Mouse (Mus musculus) intestine, embryonic 16.5 days (tissue): ENCODE measurements at regions not wholly inside any gene's neighbourhood (a gene's known extent, or its start where the extent isn't known, plus 50 kb on each side); places are given as distances from the start of the nearest gene placed in this dataset.
"Not testable (repeated sequence)": the region's sequence is repeated elsewhere in the genome, so short reads cannot be mapped to it uniquely, and the experiment has no call there.

ENCODE experiments used
- ATAC-seq: fragments of 200-750 bp; cut with Nextera tagmentation; 2 replicates; pipeline ENCODE4 v1.8.0; 2017; ENCODE audit warnings: moderate TSS enrichment, moderate library complexity
- H3K27ac ChIP-seq: fragments of 300-500 bp; sonication (generic); 2 replicates; pipeline ENCODE4 v1.5.1; 2014; ENCODE audit warnings: mild to moderate bottlenecking, low read length
- H3K27me3 ChIP-seq: fragments of 300-500 bp; sonication (generic); replicated peaks from 2 replicates; pipeline ENCODE4 v1.6.1; 2014; ENCODE audit warnings: low read length, control low read depth, mixed read lengths; ENCODE audit not compliant: control insufficient read depth, insufficient read depth
- H3K36me3 ChIP-seq: fragments of 300-500 bp; sonication (generic); 2 replicates; pipeline ENCODE4 v1.6.1; 2014; ENCODE audit warnings: low read length, control low read depth; ENCODE audit not compliant: control insufficient read depth, insufficient read depth
- H3K4me1 ChIP-seq: fragments of 300-500 bp; sonication (generic); 2 replicates; pipeline ENCODE4 v1.6.1; 2014; ENCODE audit warnings: low read length, control low read depth, mixed read lengths; ENCODE audit not compliant: control insufficient read depth, insufficient read depth
- H3K4me2 ChIP-seq: fragments of 300-500 bp; sonication (generic); 2 replicates; pipeline ENCODE4 v1.6.1; 2014; ENCODE audit warnings: low read depth, low read length, control low read depth
- H3K4me3 ChIP-seq: fragments of 300-500 bp; sonication (generic); 2 replicates; pipeline ENCODE4 v1.5.1; 2014; ENCODE audit warnings: mild to moderate bottlenecking, low read length
- H3K9ac ChIP-seq: fragments of 300-500 bp; sonication (generic); 2 replicates; pipeline ENCODE4 v1.6.1; 2014; ENCODE audit warnings: low read depth, low read length
- H3K9me3 ChIP-seq: fragments of 300-500 bp; sonication (generic); 2 replicates; pipeline ENCODE4 v1.6.1; 2016; ENCODE audit warnings: low read length, control low read depth; ENCODE audit not compliant: control insufficient read depth
- whole genome bisulfite sequencing: fragments of 180-500 bp; shearing (Covaris S2); extraction: QIAGEN DNeasy Blood & Tissue Kit; methylation state at CpG from one replicate; pipeline ENCODE4 v1.1.7; 2014; 5-methylcytosine and 5-hydroxymethylcytosine counted together

DNA sequence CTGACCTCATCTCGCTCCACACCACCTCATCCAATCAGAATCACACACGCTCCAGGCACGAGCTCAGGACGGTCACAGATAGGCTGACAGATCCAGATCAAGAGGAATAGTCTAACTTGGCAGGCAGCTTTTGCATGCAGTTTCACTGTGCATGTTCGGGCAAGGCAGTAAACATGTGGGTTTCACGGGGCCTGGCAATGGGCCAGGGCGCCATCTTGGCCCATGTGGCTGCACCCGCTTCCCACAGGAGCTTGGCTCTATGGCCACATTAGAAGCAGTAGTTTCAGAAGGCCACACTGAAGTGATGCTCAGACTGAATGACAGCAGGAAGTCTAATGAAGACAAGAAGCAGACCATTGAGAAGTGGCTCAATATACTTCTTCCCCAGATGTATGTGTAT lies 302.6 kb upstream of the Klhl29 start:
- H3K27ac ChIP-seq, H3K36me3 ChIP-seq, H3K4me2 ChIP-seq, ATAC-seq, H3K9me3 ChIP-seq, H3K27me3 ChIP-seq, H3K4me1 ChIP-seq, H3K4me3 ChIP-seq, H3K9ac ChIP-seq: not testable (repeated sequence)
- WGBS: 89% methylated on average over 8 of the region's 8 CpGs

DNA sequence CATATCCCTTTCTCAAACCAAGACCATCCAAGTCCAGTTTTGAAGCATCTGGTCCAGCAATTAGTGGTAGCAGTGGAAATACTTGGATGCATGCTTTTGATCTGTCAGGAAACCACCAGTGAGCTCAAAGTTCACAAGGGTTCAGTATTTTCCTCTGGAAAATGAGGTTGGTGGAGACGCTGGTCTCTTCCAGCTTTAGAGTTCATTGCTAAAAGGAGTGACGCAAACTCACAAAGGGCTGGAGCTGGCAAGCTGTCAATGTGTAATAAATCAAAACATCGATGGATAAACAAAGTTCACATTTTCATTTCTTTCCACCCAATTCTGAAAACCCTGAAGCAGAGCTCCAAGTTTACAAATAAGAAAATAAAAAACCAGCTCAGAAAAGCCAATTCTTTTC lies 293.0 kb upstream of the Klhl29 start:
- H3K4me2 ChIP-seq: no peak overlapping the region
- no peak overlapping the region for H3K9ac ChIP-seq
- H3K9me3 ChIP-seq: no peaks in the 10 kb centered on the region
- no peak overlapping the region for H3K27ac ChIP-seq
- H3K27me3 ChIP-seq: no peaks in the 10 kb centered on the region
- WGBS: 55% methylated on average over 3 of the region's 3 CpGs
- no peak for ATAC-seq
- no peak overlapping the region for H3K4me3 ChIP-seq
- no peaks in the 10 kb centered on the region for H3K4me1 ChIP-seq
- H3K36me3 ChIP-seq: no peaks in the 10 kb centered on the region

DNA sequence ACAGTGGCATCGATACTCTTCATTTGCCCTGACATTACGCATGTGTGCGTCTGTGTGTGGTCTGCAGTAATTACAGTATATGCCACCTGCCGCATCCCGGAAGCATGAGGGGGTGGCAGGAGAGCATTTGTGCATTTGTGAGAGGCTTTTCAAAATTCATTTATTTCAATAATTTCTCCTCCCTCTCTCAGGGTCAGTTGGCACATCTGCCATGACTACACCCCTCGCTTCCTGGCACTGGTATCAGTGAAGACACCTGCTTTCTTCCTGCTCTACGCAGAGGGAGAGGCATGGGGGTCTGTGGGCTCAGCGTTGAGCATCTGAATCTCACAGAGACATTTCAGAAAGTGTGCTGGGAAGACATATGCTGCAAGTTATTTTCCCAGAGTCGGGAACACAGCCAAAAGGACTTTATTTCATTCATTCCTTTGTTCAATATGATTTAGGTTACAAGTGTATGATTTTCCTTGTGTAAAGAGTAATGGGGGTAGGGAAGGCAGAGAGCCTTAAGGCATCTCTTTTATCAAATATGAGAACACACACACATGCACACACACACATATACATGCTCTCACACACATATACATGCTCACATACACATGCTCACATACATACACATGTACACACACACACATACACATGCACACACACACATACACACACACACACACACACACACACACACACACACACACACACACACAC lies 262.2 kb upstream of the Klhl29 start:
- no peaks in the 10 kb centered on the region for H3K27me3 ChIP-seq
- no peak overlapping the region for H3K4me3 ChIP-seq
- no peaks in the 10 kb centered on the region for H3K36me3 ChIP-seq
- no peak for ATAC-seq
- no peak overlapping the region for H3K9ac ChIP-seq
- H3K9me3 ChIP-seq: no peaks in the 10 kb centered on the region
- H3K27ac ChIP-seq: no peak overlapping the region
- H3K4me2 ChIP-seq: no peak overlapping the region
- WGBS: 76% methylated on average over 9 of the region's 9 CpGs
- H3K4me1 ChIP-seq: no peaks in the 10 kb centered on the region

DNA sequence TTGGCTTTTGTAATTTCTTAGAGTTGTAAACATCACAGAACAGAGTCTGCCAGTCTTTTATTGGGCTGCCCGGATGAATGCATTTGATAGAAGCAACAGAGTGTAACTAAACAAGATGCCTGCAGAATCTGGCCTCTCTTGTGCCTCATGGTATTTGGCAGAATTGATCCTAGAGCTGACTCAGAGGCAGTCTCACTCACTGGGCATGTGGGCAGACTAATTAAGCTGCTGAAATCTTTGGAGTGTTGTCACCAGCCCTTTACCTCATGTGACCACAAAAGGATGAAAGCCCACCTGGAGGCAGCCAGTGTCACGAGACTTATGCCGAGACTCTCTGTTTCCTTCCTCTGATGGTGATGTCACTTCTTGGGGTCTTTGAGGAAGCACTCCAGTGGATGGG lies 258.5 kb upstream of the Klhl29 start:
- Histone ChIP-seq H3K4me3 (no peak overlapping the region), H3K36me3 (no peaks in the 10 kb centered on the region), H3K9me3 (no peaks in the 10 kb centered on the region), H3K27me3 (no peaks in the 10 kb centered on the region), H3K27ac (no peak overlapping the region), H3K9ac (no peak overlapping the region), H3K4me2 (no peak overlapping the region), H3K4me1 (no peaks in the 10 kb centered on the region)
- 75% methylated on average over 3 of the region's 3 CpGs for WGBS
- ATAC-seq: no peak

DNA sequence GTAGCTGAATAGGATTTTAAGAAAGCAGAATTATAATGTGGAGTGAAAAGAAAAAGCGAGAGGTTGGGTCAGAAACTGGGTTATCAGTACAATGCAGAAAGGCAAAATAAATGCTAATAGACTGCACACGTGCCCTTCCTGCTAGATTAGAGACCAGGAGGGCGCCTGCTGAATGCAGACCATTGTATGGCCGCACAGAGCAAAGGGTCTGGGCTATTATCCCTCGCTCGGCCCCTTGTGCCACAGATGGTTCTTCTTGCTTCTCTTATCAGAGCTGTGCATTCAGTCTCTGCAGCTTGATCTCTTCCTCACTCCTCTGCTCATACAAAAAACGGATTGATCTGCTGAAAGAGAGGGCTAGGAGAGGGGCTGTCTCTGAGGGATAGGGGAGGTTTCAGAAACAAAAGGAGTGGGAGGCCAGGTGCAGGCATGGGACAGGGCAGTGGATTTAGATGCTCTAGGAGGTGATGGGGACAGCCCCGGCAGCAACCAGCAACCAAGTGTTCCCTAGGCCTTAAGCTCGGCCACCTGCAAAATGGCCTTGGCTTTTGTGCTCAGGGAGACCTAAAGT lies 225.7 kb upstream of the Klhl29 start:
- H3K9me3 ChIP-seq: no peaks in the 10 kb centered on the region
- no peaks in the 10 kb centered on the region for H3K27me3 ChIP-seq
- no peak overlapping the region for H3K9ac ChIP-seq
- no peaks in the 10 kb centered on the region for H3K36me3 ChIP-seq
- H3K4me1 ChIP-seq: no peaks in the 10 kb centered on the region
- H3K4me2 ChIP-seq: no peak overlapping the region
- no peak overlapping the region for H3K27ac ChIP-seq
- no peak overlapping the region for H3K4me3 ChIP-seq
- no peak for ATAC-seq
- 68% methylated on average over 9 of the region's 9 CpGs for WGBS

DNA sequence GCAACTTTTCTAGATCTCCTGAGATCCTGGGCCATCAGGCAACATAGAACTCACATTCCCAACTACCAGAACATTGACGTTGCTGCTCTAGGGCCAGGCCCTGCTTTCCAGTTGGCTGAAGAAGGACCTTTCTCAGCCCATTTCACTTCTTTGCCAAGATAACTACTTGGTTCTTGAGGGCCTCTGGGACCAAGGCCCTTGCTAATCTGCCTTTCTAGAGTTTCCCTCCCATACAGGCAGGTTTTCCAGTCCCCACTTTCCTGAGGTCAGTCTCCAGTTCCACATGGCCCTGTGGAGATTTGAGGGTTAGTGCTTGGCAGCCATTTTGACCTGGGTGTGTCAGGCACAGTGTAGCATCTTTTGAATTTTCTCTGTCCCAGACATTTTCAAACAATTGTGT lies 223.9 kb upstream of the Klhl29 start:
- H3K9ac ChIP-seq: no peak overlapping the region
- H3K27ac ChIP-seq: no peak overlapping the region
- WGBS: 97% methylated on average over 1 of the region's 1 CpGs
- no peaks in the 10 kb centered on the region for H3K36me3 ChIP-seq
- H3K4me3 ChIP-seq: no peak overlapping the region
- H3K9me3 ChIP-seq: no peaks in the 10 kb centered on the region
- H3K4me1 ChIP-seq: no peaks in the 10 kb centered on the region
- no peaks in the 10 kb centered on the region for H3K27me3 ChIP-seq
- no peak for ATAC-seq
- H3K4me2 ChIP-seq: no peak overlapping the region

DNA sequence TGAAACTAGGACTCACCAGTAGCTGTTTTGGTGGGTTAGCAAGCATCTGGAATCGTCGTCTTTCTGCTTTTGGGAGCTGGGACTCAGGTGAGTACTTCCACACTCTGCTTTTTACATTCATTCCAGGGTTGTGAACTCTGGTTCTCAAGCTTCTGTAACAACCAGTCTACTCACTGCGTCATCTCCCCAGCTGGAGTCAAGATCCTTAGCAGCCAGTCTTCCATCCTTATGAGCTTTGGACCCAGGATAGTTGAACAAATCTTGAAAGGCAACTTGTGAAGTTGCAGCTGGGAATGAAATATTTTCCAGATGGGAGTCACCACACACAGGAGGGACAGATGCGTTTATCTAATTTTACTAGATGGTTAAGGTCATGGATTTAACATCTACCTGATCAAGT lies 223.5 kb upstream of the Klhl29 start:
- Histone ChIP-seq H3K36me3 (no peaks in the 10 kb centered on the region), H3K4me3 (no peak overlapping the region), H3K4me1 (no peaks in the 10 kb centered on the region), H3K4me2 (no peak overlapping the region), H3K27me3 (no peaks in the 10 kb centered on the region), H3K9me3 (no peaks in the 10 kb centered on the region), H3K27ac (no peak overlapping the region), H3K9ac (no peak overlapping the region)
- ATAC-seq: no peak
- 86% methylated on average over 4 of the region's 4 CpGs for WGBS

DNA sequence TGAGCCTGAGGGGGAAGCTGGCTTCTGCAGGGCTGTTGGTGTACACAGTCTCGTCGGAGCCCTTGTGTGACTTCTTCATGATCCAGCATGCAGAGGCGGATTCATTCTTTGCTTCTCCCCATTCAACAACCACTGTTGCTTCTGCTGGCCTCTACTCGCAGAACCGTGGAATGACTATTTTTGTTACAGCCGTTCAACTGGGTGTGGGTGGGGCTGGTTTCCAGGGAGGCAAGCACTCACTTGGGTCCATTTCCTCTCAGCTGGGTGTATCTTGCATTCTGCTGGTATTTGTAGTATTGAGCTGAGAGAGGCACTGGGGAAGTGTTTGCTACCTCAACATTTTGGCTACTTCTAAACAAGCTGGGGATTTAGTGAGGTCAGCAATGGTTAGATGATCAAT lies 197.3 kb upstream of the Klhl29 start:
- 43% methylated on average over 6 of the region's 6 CpGs for WGBS
- no peaks in the 10 kb centered on the region for H3K27me3 ChIP-seq

DNA sequence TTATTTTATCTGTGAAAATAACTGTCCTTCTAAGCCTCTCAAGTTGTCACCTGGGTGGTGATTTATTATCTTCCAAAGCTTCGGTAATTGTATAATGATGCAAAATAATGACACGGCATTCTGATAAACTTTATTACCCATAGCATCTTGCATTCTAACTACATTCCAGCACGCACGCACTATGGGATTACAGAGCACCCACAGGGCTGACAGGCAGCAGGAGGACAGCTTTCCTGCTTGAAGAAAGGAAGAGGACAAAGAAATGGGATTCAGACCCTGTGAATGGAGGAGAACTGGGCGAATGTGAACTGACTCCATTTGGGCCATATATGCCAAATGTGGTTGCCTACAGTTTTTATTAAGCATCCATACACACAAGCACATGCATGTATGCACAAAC lies 193.5 kb upstream of the Klhl29 start:
- Histone ChIP-seq H3K27ac (no peak overlapping the region), H3K36me3 (no peaks in the 10 kb centered on the region), H3K4me3 (no peak overlapping the region), H3K9ac (no peak overlapping the region), H3K9me3 (no peaks in the 10 kb centered on the region), H3K27me3 (no peaks in the 10 kb centered on the region), H3K4me2 (no peak overlapping the region), H3K4me1 (no peaks in the 10 kb centered on the region)
- no peak for ATAC-seq
- 83% methylated on average over 5 of the region's 5 CpGs for WGBS

More for the DNA sequence above, 197.3 kb upstream of the Klhl29 start:
- H3K9me3 ChIP-seq: no peaks in the 10 kb centered on the region
- H3K4me1 ChIP-seq: no peaks in the 10 kb centered on the region
- no peak overlapping the region for H3K4me3 ChIP-seq
- ATAC-seq: no peak
- no peak overlapping the region for H3K4me2 ChIP-seq
- H3K9ac ChIP-seq: no peak overlapping the region
- no peak overlapping the region for H3K27ac ChIP-seq
- H3K36me3 ChIP-seq: no peaks in the 10 kb centered on the region

DNA sequence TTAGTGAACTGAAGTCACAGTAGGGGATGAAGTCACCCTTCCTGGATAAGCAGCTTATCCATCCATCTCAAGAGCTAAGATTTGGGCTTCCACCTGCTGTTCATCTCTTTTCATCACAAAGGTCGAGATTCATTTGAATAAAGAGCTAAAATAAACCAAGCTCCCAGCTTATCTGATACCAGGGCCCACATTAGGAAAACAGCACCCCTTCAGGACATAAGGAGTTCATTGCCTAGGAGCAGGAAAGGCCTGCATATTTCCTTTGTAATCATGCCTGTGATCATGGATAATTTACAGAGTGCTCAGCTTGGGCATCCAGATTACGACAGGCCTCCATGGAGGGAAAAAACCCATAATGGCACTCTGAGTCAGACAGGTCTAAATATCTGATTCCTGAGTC lies 190.7 kb upstream of the Klhl29 start:
- no peak overlapping the region for H3K4me3 ChIP-seq
- no peaks in the 10 kb centered on the region for H3K27me3 ChIP-seq
- 25% methylated on average over 2 of the region's 2 CpGs for WGBS
- no peak for ATAC-seq
- no peak overlapping the region for H3K4me2 ChIP-seq
- H3K27ac ChIP-seq: no peak overlapping the region
- no peak overlapping the region for H3K9ac ChIP-seq
- H3K9me3 ChIP-seq: no peaks in the 10 kb centered on the region
- no peaks in the 10 kb centered on the region for H3K36me3 ChIP-seq
- no peaks in the 10 kb centered on the region for H3K4me1 ChIP-seq
